Mouse (Mus musculus) cerebellum, adult 11 months (tissue): Measurements from ENCODE around the gene Ankrd17.

Experiments used
- DNase-seq: peaks from one replicate; pipeline ENCODE4 v3.0.0; 2022

Gene Ankrd17

GRCm38 (mm10) chr5:90366121-90367066 is at the start of gene Ankrd17:
Gene Ankrd17 (minus strand): TSS chr5:90366577.
- peak; percentile 88 for DNase-seq

GRCm38 (mm10) chr5:90414925-90415295 is 48.5 kb upstream of the Ankrd17 start:
- DNase-seq: no peak

- DNase-seq: no peak
Measured at GRCm38 (mm10) chr5:90414142-90414924, 48.0 kb upstream of the Ankrd17 start.

- no peak for DNase-seq
Measured at GRCm38 (mm10) chr5:90405210-90405609, 38.8 kb upstream of the Ankrd17 start.

- DNase-seq: no peak
Measured at GRCm38 (mm10) chr5:90396817-90397216, 30.4 kb upstream of the Ankrd17 start.

- no peak for DNase-seq
Measured at GRCm38 (mm10) chr5:90394322-90394721, 27.9 kb upstream of the Ankrd17 start.

- no peak for DNase-seq
Measured at GRCm38 (mm10) chr5:90393764-90394163, 27.4 kb upstream of the Ankrd17 start.

GRCm38 (mm10) chr5:90383080-90383479 is 16.7 kb upstream of the Ankrd17 start:
- no peak for DNase-seq

GRCm38 (mm10) chr5:90381458-90381857 is 15.1 kb upstream of the Ankrd17 start:
- DNase-seq: no peak

- DNase-seq: no peak
Measured at GRCm38 (mm10) chr5:90373708-90374107, 7.3 kb upstream of the Ankrd17 start.

- no peak for DNase-seq
Measured at GRCm38 (mm10) chr5:90370401-90370800, 4.0 kb upstream of the Ankrd17 start.

GRCm38 (mm10) chr5:90367067-90367303 is 608 bp upstream of the Ankrd17 start, which contains the start of gene Gm9958:
Gene Gm9958 (plus strand): TSS chr5:90367204.
- DNase-seq: no peak

- DNase-seq: peak; percentile 59
Measured at GRCm38 (mm10) chr5:90365141-90365951, 1.0 kb downstream of the Ankrd17 start.

- DNase-seq: peak; percentile 64
Measured at GRCm38 (mm10) chr5:90364526-90364925, 1.9 kb downstream of the Ankrd17 start.

- no peak for DNase-seq
Measured at GRCm38 (mm10) chr5:90355824-90356223, 10.6 kb downstream of the Ankrd17 start.

GRCm38 (mm10) chr5:90353552-90354317 is 12.6 kb downstream of the Ankrd17 start:
- no peak for DNase-seq

- DNase-seq: no peak
Measured at GRCm38 (mm10) chr5:90346877-90347276, 19.5 kb downstream of the Ankrd17 start.

- DNase-seq: no peak
Measured at GRCm38 (mm10) chr5:90340847-90341246, 25.5 kb downstream of the Ankrd17 start.

GRCm38 (mm10) chr5:90339953-90340343 is 26.4 kb downstream of the Ankrd17 start:
- DNase-seq: no peak

GRCm38 (mm10) chr5:90339129-90339952 is 27.0 kb downstream of the Ankrd17 start:
- DNase-seq: peak; percentile 29
